Mouse (Mus musculus): ENCODE results near the gene Xrn1. TPM values are rescaled to one million over a fixed set of nuclear protein-coding genes. Genes with fewer than 3 reads are reported as not detected.
A peak's percentile ranks its signal among the peaks of the same experiment; 100 is the strongest.

The Xrn1 gene
- total and polyA plus RNA-seq, 3 experiments = 8.1 to 11.9 (median 9.3) TPM

DNA sequence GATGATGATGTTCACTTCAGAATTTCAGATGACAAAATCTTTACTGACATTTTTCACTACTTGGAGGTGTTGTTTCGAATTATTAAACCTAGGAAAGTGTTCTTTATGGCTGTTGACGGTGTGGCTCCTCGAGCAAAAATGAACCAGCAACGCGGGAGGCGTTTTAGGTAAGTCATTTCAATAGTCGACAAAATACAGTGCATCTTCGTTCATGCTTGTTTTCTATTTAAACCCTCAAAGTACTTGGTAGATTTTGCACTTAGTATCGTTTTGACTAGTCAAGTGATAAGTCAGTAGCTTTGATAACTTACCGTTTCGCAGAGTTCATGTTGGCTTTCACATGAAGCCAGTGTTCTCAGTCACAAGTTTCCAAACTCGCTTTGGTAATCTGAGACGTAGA lies 9.5 kb downstream of the Xrn1 start:
- TF ChIP-seq CTCF (conservative IDR thresholded peaks at IDR 0.05 in 1 of 2, IDR thresholded peaks at IDR 0.05 in 1 of 2; ENCODE audit: low read depth in 2 of 2, low read length in 2 of 2) = no peak
- TF ChIP-seq JUND (conservative IDR thresholded peaks at IDR 0.05; ENCODE audit: low read depth, low read length) = 0 out of 2 replicates have a peak, but pooled peaks have one; percentile 32
- H3K36me3 ChIP-seq (replicated peaks in 1 of 2; ENCODE audit: control insufficient read depth in 1 of 2, insufficient read depth in 1 of 2, low read length in 1 of 2) = peaks cover 16 to 46% of the 10 kb centered on the region in 2 experiments
- H3K4me2 ChIP-seq (ENCODE audit: insufficient read depth, low read depth, poor library complexity, severe bottlenecking) = no peak overlapping the region
- no peak overlapping the region for H3K4me3 ChIP-seq (replicated peaks in 1 of 3; ENCODE audit: low read depth in 2 of 3, low read length in 2 of 3, poor library complexity in 1 of 3)
- no peaks in the 10 kb centered on the region for H3K9me3 ChIP-seq (replicated peaks; ENCODE audit: low read length)
- no peaks in the 10 kb centered on the region for H3K27me3 ChIP-seq (replicated peaks)
- peaks cover 10% of the 10 kb centered on the region; the same call in 1 of the 2 replicates for H3K79me2 ChIP-seq (replicated peaks; ENCODE audit: control insufficient read depth, extremely low read depth, insufficient read depth, poor library complexity, severe bottlenecking)
- no peak overlapping the region for H3K9ac ChIP-seq (ENCODE audit: insufficient read depth, low read depth)
- no peaks in the 10 kb centered on the region for H3K4me1 ChIP-seq (ENCODE audit: control insufficient read depth in 1 of 2, insufficient read depth in 2 of 2)
- no peak overlapping the region for H3K27ac ChIP-seq (ENCODE audit: insufficient read depth, low read depth)
- no peak for DNase-seq (ENCODE audit: extremely low read depth)
- dilution Hi-C loops (cut with MboI; ENCODE audit: extremely low pct_ligation_motif_present, extremely low pct_unique_long_range_greater_than_20kb, low sequenced_read_pairs) (no loop called here), in situ Hi-C loops (cut with MboI; ENCODE audit: low pct_ligation_motif_present, low pct_unique_long_range_greater_than_20kb, low sequenced_read_pairs) (no loop called here)

DNA sequence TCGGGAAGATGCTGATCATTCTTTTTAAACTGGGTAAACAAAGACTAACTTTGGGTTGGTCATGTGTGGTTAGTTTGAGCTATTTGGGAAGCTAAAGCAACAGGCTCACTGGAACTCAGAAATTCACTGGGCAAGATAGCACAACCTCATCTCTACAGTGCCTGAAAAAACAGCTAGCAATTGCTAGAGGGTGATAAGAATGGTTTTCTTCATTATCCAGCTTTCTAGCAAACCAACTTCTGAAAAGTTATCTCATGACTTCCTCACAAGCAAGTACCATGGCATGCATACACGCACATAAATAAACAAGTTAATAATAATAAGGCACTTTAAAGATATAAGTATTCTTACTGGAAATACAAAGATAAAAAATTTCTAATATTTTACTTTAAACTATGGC lies 23.7 kb downstream of the Xrn1 start:
- DNase-seq (ENCODE audit: extremely low read depth) = no peak
- H3K9me3 ChIP-seq (replicated peaks; ENCODE audit: low read length) = no peaks in the 10 kb centered on the region
- H3K4me1 ChIP-seq (ENCODE audit: control insufficient read depth in 1 of 2, insufficient read depth in 2 of 2) = no peaks in the 10 kb centered on the region
- no peaks in the 10 kb centered on the region for H3K79me2 ChIP-seq (replicated peaks; ENCODE audit: control insufficient read depth, extremely low read depth, insufficient read depth, poor library complexity, severe bottlenecking)
- dilution Hi-C loops (cut with MboI; ENCODE audit: extremely low pct_ligation_motif_present, extremely low pct_unique_long_range_greater_than_20kb, low sequenced_read_pairs) = no loop called here
- in situ Hi-C loops (cut with MboI; ENCODE audit: low pct_ligation_motif_present, low pct_unique_long_range_greater_than_20kb, low sequenced_read_pairs) = no loop called here
- no peak overlapping the region for H3K4me3 ChIP-seq (replicated peaks in 1 of 3; ENCODE audit: low read depth in 2 of 3, low read length in 2 of 3, poor library complexity in 1 of 3)
- no peak for TF ChIP-seq IRF4 (IDR thresholded peaks at IDR 0.05; ENCODE audit: low read depth, low read length)
- TF ChIP-seq CHD1 (IDR thresholded peaks at IDR 0.05; ENCODE audit: low read depth, low read length) = no peak
- TF ChIP-seq CHD2 (IDR thresholded peaks at IDR 0.05; ENCODE audit: low read length) = no peak
- no peak for TF ChIP-seq GABPA (IDR thresholded peaks at IDR 0.05; ENCODE audit: insufficient replicate concordance, low read depth, low read length)
- H3K9ac ChIP-seq (ENCODE audit: insufficient read depth, low read depth) = no peak overlapping the region
- no peak overlapping the region for H3K4me2 ChIP-seq (ENCODE audit: insufficient read depth, low read depth, poor library complexity, severe bottlenecking)
- H3K27me3 ChIP-seq (replicated peaks) = no peaks in the 10 kb centered on the region
- no peak overlapping the region for H3K27ac ChIP-seq (ENCODE audit: insufficient read depth, low read depth)
- peaks cover 29 to 67% of the 10 kb centered on the region in 2 experiments for H3K36me3 ChIP-seq (replicated peaks in 1 of 2; ENCODE audit: control insufficient read depth in 1 of 2, insufficient read depth in 1 of 2, low read length in 1 of 2)

DNA sequence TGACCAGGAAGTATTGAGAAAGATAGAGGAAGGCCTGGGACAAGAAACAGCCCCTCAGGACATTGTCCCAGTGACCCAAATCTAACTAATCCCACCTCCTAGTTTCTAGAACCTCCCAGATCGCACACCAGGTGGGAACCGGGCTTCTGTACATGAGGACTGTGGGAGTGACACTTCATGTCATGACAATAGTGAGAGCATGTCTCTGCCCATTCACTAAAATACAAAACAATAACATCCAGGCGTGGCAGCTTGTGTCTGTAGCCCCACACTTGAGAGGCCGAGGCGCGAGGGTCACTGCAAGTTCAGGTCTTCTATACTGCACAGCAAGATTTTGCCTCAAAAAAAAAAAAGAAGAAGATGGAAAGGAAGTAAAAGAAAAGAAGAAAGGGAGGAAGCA lies 25.3 kb downstream of the Xrn1 start:
- Histone ChIP-seq H3K79me2 (replicated peaks; ENCODE audit: control insufficient read depth, extremely low read depth, insufficient read depth, poor library complexity, severe bottlenecking) (no peaks in the 10 kb centered on the region), H3K9ac (ENCODE audit: insufficient read depth, low read depth) (no peak overlapping the region), H3K27me3 (replicated peaks) (no peaks in the 10 kb centered on the region), H3K4me1 (ENCODE audit: control insufficient read depth in 1 of 2, insufficient read depth in 2 of 2) (no peaks in the 10 kb centered on the region), H3K27ac (ENCODE audit: insufficient read depth, low read depth) (no peak overlapping the region), H3K4me2 (ENCODE audit: insufficient read depth, low read depth, poor library complexity, severe bottlenecking) (no peak overlapping the region), H3K36me3 (replicated peaks in 1 of 2; ENCODE audit: control insufficient read depth in 1 of 2, insufficient read depth in 1 of 2, low read length in 1 of 2) (peaks cover 29 to 67% of the 10 kb centered on the region in 2 experiments), H3K9me3 (replicated peaks; ENCODE audit: low read length) (no peaks in the 10 kb centered on the region), H3K4me3 (replicated peaks in 1 of 3; ENCODE audit: low read depth in 2 of 3, low read length in 2 of 3, poor library complexity in 1 of 3) (no peak overlapping the region)
- in situ Hi-C loops (cut with MboI; ENCODE audit: low pct_ligation_motif_present, low pct_unique_long_range_greater_than_20kb, low sequenced_read_pairs) = no loop called here
- dilution Hi-C loops (cut with MboI; ENCODE audit: extremely low pct_ligation_motif_present, extremely low pct_unique_long_range_greater_than_20kb, low sequenced_read_pairs) = no loop called here
- TF ChIP-seq JUN (IDR thresholded peaks at IDR 0.05; ENCODE audit: insufficient read depth, low read depth, low read length) (no peak), RAD21 (IDR thresholded peaks at IDR 0.05; ENCODE audit: low read depth, low read length) (no peak), NELFE (IDR thresholded peaks at IDR 0.05; ENCODE audit: low read depth, low read length) (no peak), MAZ (IDR thresholded peaks at IDR 0.05; ENCODE audit: low read depth, low read length) (no peak), ETS1 (conservative IDR thresholded peaks at IDR 0.05; ENCODE audit: low read depth, low read length) (no peak), ZNF384 (IDR thresholded peaks at IDR 0.05; ENCODE audit: low read depth, low read length) (no peak), MEF2A (IDR thresholded peaks at IDR 0.05; ENCODE audit: borderline replicate concordance, low read depth, low read length) (no peak), ZKSCAN1 (IDR thresholded peaks at IDR 0.05; ENCODE audit: borderline replicate concordance, low read depth, low read length) (no peak), USF1 (IDR thresholded peaks at IDR 0.05; ENCODE audit: low read depth, low read length) (no peak), NRF1 (IDR thresholded peaks at IDR 0.05; ENCODE audit: low read depth, low read length) (no peak), CHD2 (IDR thresholded peaks at IDR 0.05; ENCODE audit: low read length) (no peak), ZMIZ1 (IDR thresholded peaks at IDR 0.05; ENCODE audit: low read depth, low read length) (no peak), CHD1 (IDR thresholded peaks at IDR 0.05; ENCODE audit: low read depth, low read length) (no peak), POLR2AphosphoS2 (IDR thresholded peaks at IDR 0.05; ENCODE audit: low read depth, low read length) (no peak)
- DNase-seq (ENCODE audit: extremely low read depth) = no peak
